Mouse (Mus musculus) kidney, adult 2 months (tissue): ENCODE data around the gene Bach2.
A peak's percentile ranks its signal among the peaks of the same experiment; 100 is the strongest.

Experiments used
- CTCF ChIP-seq: fragments of 200-500 bp; conservative IDR thresholded peaks from 2 replicates; pipeline ENCODE4 v1.5.1; 2011; ENCODE audit warnings: low read depth, mild to moderate bottlenecking, control low read depth, low read length, moderate library complexity, mixed read lengths; ENCODE audit not compliant: insufficient read depth, insufficient read length
- POLR2A ChIP-seq: fragments of 200-500 bp; IDR thresholded peaks from one replicate; pipeline ENCODE4 v1.6.1; 2011; ENCODE audit warnings: low read depth, low read length, control low read depth

DNA sequence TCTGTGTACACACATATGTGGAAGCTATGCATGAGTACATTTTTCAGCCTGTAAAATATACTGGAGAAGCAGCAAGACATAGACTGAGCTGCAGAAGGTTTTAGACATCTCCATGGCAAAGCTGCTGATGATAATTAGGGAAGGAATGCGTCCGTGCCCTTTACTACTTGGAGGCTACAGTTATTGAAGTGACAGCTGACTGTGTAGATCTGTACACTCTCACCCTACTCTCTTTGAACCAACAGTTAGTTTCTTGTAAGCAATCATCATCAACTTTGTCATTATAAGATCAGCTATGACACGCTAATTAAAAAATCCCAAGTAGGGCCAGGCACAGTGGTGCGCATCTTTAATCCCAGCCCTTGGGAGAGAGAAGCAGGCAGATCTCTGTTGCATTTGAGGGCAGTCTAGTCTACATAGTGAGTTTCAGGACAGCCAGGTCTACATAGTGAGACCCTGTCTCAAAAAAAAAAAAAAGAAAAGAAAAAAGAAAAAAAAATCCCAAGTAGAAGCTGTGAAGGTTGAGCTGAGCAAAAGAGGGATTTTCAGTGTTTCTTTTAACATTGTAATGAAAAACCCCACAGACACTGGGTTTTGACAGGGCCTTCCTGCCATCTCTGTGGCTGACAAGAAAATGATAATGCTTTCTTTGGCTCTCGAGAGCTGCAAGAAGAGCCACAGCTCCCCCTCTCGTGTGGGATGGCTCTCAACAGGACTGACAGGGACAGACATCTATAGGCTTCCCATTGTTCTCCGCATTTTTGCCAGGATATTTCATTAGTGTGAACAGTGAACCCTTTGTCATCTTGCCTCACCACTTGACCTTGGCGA is 322.3 kb downstream of the Bach2 start:
- TF ChIP-seq POLR2A (no peak), CTCF (peak; percentile 25; the same call in 1 of the 2 replicates)
